8 mouse cellular contexts compared by ENCODE assay signal in the genomic region with DNA sequence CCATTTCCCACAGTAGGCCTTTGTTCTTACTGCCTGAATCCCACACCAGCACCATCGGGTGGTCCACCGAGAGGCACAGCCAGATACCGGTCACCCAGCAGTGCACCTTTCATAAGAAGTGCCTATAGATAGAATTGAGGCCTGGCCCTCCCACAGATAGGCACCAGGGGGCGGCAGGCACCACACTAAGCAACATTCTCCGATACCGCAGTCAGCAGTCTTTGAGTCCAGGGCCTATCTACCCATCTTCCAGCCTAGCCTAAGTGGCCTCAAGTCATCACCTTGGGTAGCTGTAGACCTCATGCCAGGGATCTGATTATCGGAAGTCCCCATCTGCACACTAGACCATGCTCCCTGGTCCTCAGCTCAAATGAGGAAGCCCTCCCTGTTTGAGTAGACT. TPM values are rescaled to one million over a fixed set of nuclear protein-coding genes. Genes with fewer than 3 reads are reported as not detected.
DNase-seq lines count a peak whose midpoint lies in the region; ATAC-seq and TF ChIP-seq lines count a peak whose summit lies in the region.

No protein-coding gene starts in this region.

- peak; percentile 28 to 61 for DNase-seq in heart, adult 18-20 months
- DNase-seq in heart, embryonic 10.5 days (ENCODE audit: low spot score): no peak
- DNase-seq in left cerebral cortex, postnatal 36 days (ENCODE audit: low spot score in 2 of 2): peak; percentile 67 to 78
- peak; percentile 45 for DNase-seq in mesoderm, embryonic 11.5 days (ENCODE audit: low read depth, low spot score)
- DNase-seq in splenic B cell, adult 2 months (ENCODE audit: low read depth, low spot score): peak; percentile 60

- H3K4me2 ChIP-seq in forebrain, embryonic 12.5 days: no peak overlapping the region
- no peak overlapping the region for H3K4me2 ChIP-seq in intestine, embryonic 16.5 days (ENCODE audit: low read depth, low read length)

- H3K9me3 ChIP-seq in heart, embryonic 10.5 days: no peaks in the 10 kb centered on the region
- H3K9me3 ChIP-seq in forebrain, embryonic 12.5 days: no peaks in the 10 kb centered on the region
- H3K9me3 ChIP-seq in intestine, embryonic 16.5 days (ENCODE audit: control insufficient read depth, low read length): no peaks in the 10 kb centered on the region

- 42% methylated on average over 7 of the region's 7 CpGs for WGBS in heart, embryonic 10.5 days
- WGBS in forebrain, embryonic 12.5 days: 47% methylated on average over 7 of the region's 7 CpGs
- 41% methylated on average over 7 of the region's 7 CpGs for WGBS in intestine, embryonic 16.5 days

- H3K4me3 ChIP-seq in heart, embryonic 10.5 days: no peak overlapping the region
- no peak overlapping the region for H3K4me3 ChIP-seq in bone marrow macrophage, adult 2 months (ENCODE audit: insufficient read depth, low read length)
- no peak overlapping the region for H3K4me3 ChIP-seq in forebrain, embryonic 12.5 days (replicated peaks)
- no peak overlapping the region for H3K4me3 ChIP-seq in intestine, embryonic 16.5 days (ENCODE audit: low read length)

- peaks cover 39% of the 10 kb centered on the region for H3K27me3 ChIP-seq in heart, embryonic 10.5 days (ENCODE audit: insufficient read depth, poor library complexity, severe bottlenecking)
- H3K27me3 ChIP-seq in forebrain, embryonic 12.5 days: peaks cover 19% of the 10 kb centered on the region
- no peaks in the 10 kb centered on the region for H3K27me3 ChIP-seq in intestine, embryonic 16.5 days (replicated peaks; ENCODE audit: control insufficient read depth, insufficient read depth, low read length)
- H3K27me3 ChIP-seq in splenic B cell, adult 2 months (ENCODE audit: control insufficient read depth, insufficient read depth, low read length, poor library complexity, severe bottlenecking): no peaks in the 10 kb centered on the region

- H3K4me1 ChIP-seq in heart, embryonic 10.5 days: peaks cover 39% of the 10 kb centered on the region
- H3K4me1 ChIP-seq in bone marrow macrophage, adult 2 months (ENCODE audit: control insufficient read depth, insufficient read depth, low read length): no peaks in the 10 kb centered on the region
- H3K4me1 ChIP-seq in forebrain, embryonic 12.5 days: peaks cover 24% of the 10 kb centered on the region
- H3K4me1 ChIP-seq in intestine, embryonic 16.5 days (ENCODE audit: control insufficient read depth, insufficient read depth, low read length): peaks cover 20% of the 10 kb centered on the region

- no peak for TF ChIP-seq POLR2A in bone marrow macrophage, adult 2 months (IDR thresholded peaks at IDR 0.05; ENCODE audit: borderline replicate concordance, low read depth, low read length)

- intact Hi-C loops in left cerebral cortex, postnatal 36 days (cut with DNase I): loop anchor here (1.0 kb wide), 1 partner anchor 85 kb away; no protein-coding TSS in a partner anchor

- H3K9ac ChIP-seq in forebrain, embryonic 12.5 days: no peak overlapping the region
- H3K9ac ChIP-seq in intestine, embryonic 16.5 days (ENCODE audit: low read depth, low read length): no peak overlapping the region

- peak; percentile 70 for ATAC-seq in forebrain, embryonic 12.5 days (ENCODE audit: low FRiP score)
- ATAC-seq in intestine, embryonic 16.5 days: peak; percentile 51

- TF ChIP-seq CTCF in bone marrow macrophage, adult 2 months (IDR thresholded peaks at IDR 0.05; ENCODE audit: low read depth, low read length): peak; percentile 64; the same call in 1 of the 2 replicates

- H3K36me3 ChIP-seq in heart, embryonic 10.5 days: peaks cover 48% of the 10 kb centered on the region
- peaks cover 54% of the 10 kb centered on the region for H3K36me3 ChIP-seq in forebrain, embryonic 12.5 days (replicated peaks)
- H3K36me3 ChIP-seq in intestine, embryonic 16.5 days (ENCODE audit: control insufficient read depth, insufficient read depth, low read length): peaks cover 11% of the 10 kb centered on the region
- H3K36me3 ChIP-seq in splenic B cell, adult 2 months (ENCODE audit: control insufficient read depth, insufficient read depth, low read length, poor library complexity, severe bottlenecking): 0 out of 2 replicates have a peak, but pooled peaks cover 1% of the 10 kb centered on the region

- H3K27ac ChIP-seq in heart, embryonic 10.5 days: no peak overlapping the region
- H3K27ac ChIP-seq in bone marrow macrophage, adult 2 months (ENCODE audit: insufficient read depth, low read depth, low read length): no peak overlapping the region
- peak overlapping the region; percentile 31; the same call in 1 of the 2 replicates for H3K27ac ChIP-seq in forebrain, embryonic 12.5 days
- no peak overlapping the region for H3K27ac ChIP-seq in intestine, embryonic 16.5 days (ENCODE audit: low read length)

RNA-seq across cellular contexts. Expression of gene Pank4, which starts 17.6 kb away (rescaled TPM):
- total RNA-seq in heart, adult 18-20 months (2021): 10 to 100 TPM; 38.7 to 41.4 TPM
- polyA plus RNA-seq in heart, embryonic 10.5 days (2016; fragmentation: Nextera tagmentation; extraction: Ambion mirVana): 45.3 and 49.2 TPM in 2 replicates
- polyA plus RNA-seq in bone marrow macrophage, adult 2 months (2012; ENCODE audit: insufficient read depth, insufficient read length, missing spikeins): 20.2 and 24.1 TPM in 2 replicates
- polyA plus RNA-seq in forebrain, embryonic 12.5 days (2016; fragmentation: Nextera tagmentation; extraction: Ambion mirVana): 46.7 and 51.8 TPM in 2 replicates
- polyA plus RNA-seq in intestine, embryonic 16.5 days (2015; fragmentation: Nextera tagmentation; extraction: Ambion mirVana): 32.4 and 34.2 TPM in 2 replicates
- total RNA-seq in left cerebral cortex, postnatal 36 days (2021): 10 to 100 TPM; 35.2 to 46.6 TPM

RNA-seq across cellular contexts. Expression of gene Hes5, which starts 20.8 kb away (rescaled TPM):
- under 1 TPM; 0.31 to 0.67 TPM for total RNA-seq in heart, adult 18-20 months (2021)
- polyA plus RNA-seq in heart, embryonic 10.5 days (2016; fragmentation: Nextera tagmentation; extraction: Ambion mirVana): 0.15 and 0.26 TPM in 2 replicates
- polyA plus RNA-seq in bone marrow macrophage, adult 2 months (2012; ENCODE audit: insufficient read depth, insufficient read length, missing spikeins): not detected in 2 replicates
- polyA plus RNA-seq in forebrain, embryonic 12.5 days (2016; fragmentation: Nextera tagmentation; extraction: Ambion mirVana): 456 and 462 TPM in 2 replicates
- polyA plus RNA-seq in intestine, embryonic 16.5 days (2015; fragmentation: Nextera tagmentation; extraction: Ambion mirVana): 1.3 and 1.4 TPM in 2 replicates
- total RNA-seq in left cerebral cortex, postnatal 36 days (2021): 10 to 100 TPM; 36.5 to 38.6 TPM

RNA-seq across cellular contexts. Expression of gene Tnfrsf14, which starts 53.2 kb away (rescaled TPM):
- total RNA-seq in heart, adult 18-20 months (2021): 1 to 10 TPM; 5.3 to 7.1 TPM
- polyA plus RNA-seq in heart, embryonic 10.5 days (2016; fragmentation: Nextera tagmentation; extraction: Ambion mirVana): 1.6 and 2.6 TPM in 2 replicates
- 117 and 135 TPM in 2 replicates for polyA plus RNA-seq in bone marrow macrophage, adult 2 months (2012; ENCODE audit: insufficient read depth, insufficient read length, missing spikeins)
- 0.21 and 1.2 TPM in 2 replicates for polyA plus RNA-seq in forebrain, embryonic 12.5 days (2016; fragmentation: Nextera tagmentation; extraction: Ambion mirVana)
- polyA plus RNA-seq in intestine, embryonic 16.5 days (2015; fragmentation: Nextera tagmentation; extraction: Ambion mirVana): 2.3 and 3.5 TPM in 2 replicates
- 1 to 10 TPM; 1.5 to 2.1 TPM for total RNA-seq in left cerebral cortex, postnatal 36 days (2021)

Comparison
In these comparisons a context has a peak if more than half of its experiments do, and no peak if none do; other contexts are left out.
1. RNA of gene Hes5, which starts 20.8 kb away (polyA plus RNA-seq): 456 to 462 TPM in forebrain, embryonic 12.5 days; 1.3 to 1.4 TPM in intestine, embryonic 16.5 days, 0.15 to 0.26 TPM in heart, embryonic 10.5 days and not detected in bone marrow macrophage, adult 2 months; every median in the first group is over 100 times any median in the second.
2. RNA of gene Tnfrsf14, which starts 53.2 kb away (polyA plus RNA-seq): 117 to 135 TPM in bone marrow macrophage, adult 2 months; 2.3 to 3.5 TPM in intestine, embryonic 16.5 days, 1.6 to 2.6 TPM in heart, embryonic 10.5 days and 0.21 to 1.2 TPM in forebrain, embryonic 12.5 days; every median in the first group is over 10 times any median in the second.